Mouse (Mus musculus) liver, adult 2 months (tissue): ENCODE results near the gene Tmem211. TPM values are rescaled to one million over a fixed set of nuclear protein-coding genes. Genes with fewer than 3 reads are reported as not detected.
A peak's percentile ranks its signal among the peaks of the same experiment; 100 is the strongest.

ENCODE experiments used
- DNase-seq: peaks from one replicate; pipeline ENCODE4 v3.0.0-alpha.2; 2011; ENCODE audit warnings: low read depth, low spot score; ENCODE audit errors: extremely low read depth
- H3K27ac ChIP-seq: fragments of 200-500 bp; replicated peaks from 2 replicates; pipeline ENCODE4 v1.5.1; 2012; ENCODE audit warnings: low read depth, mild to moderate bottlenecking, control low read depth, inconsistent platforms, low read length; ENCODE audit not compliant: insufficient read depth
- H3K27me3 ChIP-seq: fragments of 200-500 bp; 2 replicates; pipeline ENCODE4 v1.6.1; 2012; ENCODE audit warnings: mild to moderate bottlenecking, moderate library complexity, low read length, inconsistent platforms; ENCODE audit not compliant: control insufficient read depth, insufficient read depth
- H3K36me3 ChIP-seq: fragments of 200-500 bp; 2 replicates; pipeline ENCODE4 v1.6.1; 2012; ENCODE audit warnings: low read length, inconsistent platforms; ENCODE audit not compliant: control insufficient read depth, insufficient read depth
- H3K4me1 ChIP-seq: fragments of 200-500 bp; 2 replicates; pipeline ENCODE4 v1.6.1; 2011; ENCODE audit warnings: low read length; ENCODE audit not compliant: control insufficient read depth, insufficient read depth
- H3K4me3 ChIP-seq: fragments of 200-500 bp; 2 replicates; pipeline ENCODE4 v1.5.1; 2011; ENCODE audit warnings: low read depth, mild to moderate bottlenecking, control low read depth, low read length, moderate library complexity; ENCODE audit not compliant: insufficient read depth
- H3K79me2 ChIP-seq: fragments of 200-500 bp; 2 replicates; pipeline ENCODE4 v1.6.1; 2012; ENCODE audit warnings: inconsistent platforms, mild to moderate bottlenecking, low read length, moderate library complexity; ENCODE audit not compliant: control insufficient read depth, insufficient read depth
- H3K9ac ChIP-seq: fragments of 200-500 bp; 2 replicates; pipeline ENCODE4 v1.6.1; 2012; ENCODE audit warnings: low read depth, mild to moderate bottlenecking, control low read depth, inconsistent platforms, low read length
- CTCF ChIP-seq: fragments of 200-500 bp; IDR thresholded peaks from 2 replicates; pipeline ENCODE4 v1.5.1; 2011; ENCODE audit warnings: low read depth, low read length, control low read depth
- POLR2A ChIP-seq: fragments of 200-500 bp; IDR thresholded peaks from 2 replicates; pipeline ENCODE4 v1.6.1; 2011; ENCODE audit warnings: low read length, control low read depth; ENCODE audit not compliant: insufficient read depth; ENCODE audit errors: extremely low read depth
- WGBS: fragments of 180-500 bp; shearing (Covaris S2); methylation state at CpG from one replicate; pipeline ENCODE4 v1.1.7; 2018; 5-methylcytosine and 5-hydroxymethylcytosine counted together
- polyA plus RNA-seq: library from polyadenylated mRNA; depleted of rRNA; stranded (reverse); fragments of >200 nt; gene quantifications from 2 replicates; pipeline ENCODE4 v1.2.3, GENCODE M21; 2012
- total RNA-seq: library from RNA; depleted of rRNA; stranded (reverse); fragments of >200 nt; gene quantifications from 2 replicates; pipeline ENCODE4 v1.2.3, GENCODE M21; 2014

Tmem211 gene
- total and polyA plus RNA-seq, 2 experiments = not detected

DNA sequence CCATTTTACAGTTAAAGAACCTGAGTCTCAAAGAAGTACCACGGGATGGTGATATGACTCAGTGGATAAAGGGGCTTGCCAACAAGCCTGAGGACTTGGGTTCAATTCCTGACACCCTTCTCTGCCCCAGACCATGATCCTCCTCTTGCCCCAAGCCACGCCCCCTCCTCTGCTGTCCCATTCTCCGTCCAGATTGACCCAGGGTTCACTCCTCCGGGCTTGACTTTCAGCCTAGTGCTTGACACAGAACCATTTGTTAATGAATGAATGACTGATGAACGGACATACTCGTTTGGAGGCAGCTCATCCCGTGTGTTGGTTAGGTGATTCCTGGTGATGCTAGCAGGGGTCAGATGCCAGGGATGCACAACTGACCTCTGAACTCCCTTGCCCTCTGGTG is 6.8 kb upstream of the Tmem211 start:
- H3K9ac ChIP-seq = no peak overlapping the region
- no peaks in the 10 kb centered on the region for H3K27me3 ChIP-seq
- DNase-seq = peak; percentile 84
- no peaks in the 10 kb centered on the region for H3K36me3 ChIP-seq
- H3K79me2 ChIP-seq = peaks cover 12% of the 10 kb centered on the region
- H3K27ac ChIP-seq = peak overlapping the region; percentile 88
- TF ChIP-seq POLR2A (no peak), CTCF (no peak)
- no peak overlapping the region for H3K4me3 ChIP-seq
- WGBS = 28% methylated on average over 7 of the region's 7 CpGs
- peaks cover 36% of the 10 kb centered on the region for H3K4me1 ChIP-seq

- H3K27ac ChIP-seq = peak overlapping the region; percentile 96
- peaks cover 6% of the 10 kb centered on the region for H3K79me2 ChIP-seq
- under 1% methylated on average over 64 of the region's 64 CpGs for WGBS
- H3K27me3 ChIP-seq = no peaks in the 10 kb centered on the region
- TF ChIP-seq CTCF = no peak
- no peak for TF ChIP-seq POLR2A
- peak overlapping the region; percentile 76 for H3K4me3 ChIP-seq
- peak; percentile 93 for DNase-seq
- no peaks in the 10 kb centered on the region for H3K36me3 ChIP-seq
- peak overlapping the region; percentile 82 for H3K9ac ChIP-seq
- peaks cover 36% of the 10 kb centered on the region for H3K4me1 ChIP-seq
Measured at GRCm38 (mm10) chr5:113220383-113221146, 6.1 kb upstream of the Tmem211 start.

GRCm38 (mm10) chr5:113221147-113221865 is 5.4 kb upstream of the Tmem211 start, which contains the start of gene 2900026A02Rik:
Gene 2900026A02Rik (minus strand): TSS chr5:113221236.
- no peaks in the 10 kb centered on the region for H3K36me3 ChIP-seq
- TF ChIP-seq POLR2A (no peak), CTCF (peak; percentile 87)
- H3K27ac ChIP-seq = peak within 1 kb of the TSS; percentile 96
- WGBS = 16% methylated on average over 60 of the region's 62 CpGs
- peaks cover 29% of the 10 kb centered on the region for H3K4me1 ChIP-seq
- H3K79me2 ChIP-seq = no peaks in the 10 kb centered on the region
- peak within 1 kb of the TSS; percentile 76 for H3K4me3 ChIP-seq
- DNase-seq = no peak
- H3K9ac ChIP-seq = peak within 1 kb of the TSS; percentile 82
- H3K27me3 ChIP-seq = no peaks in the 10 kb centered on the region

- peak; percentile 77 for DNase-seq
- Histone ChIP-seq H3K27me3 (no peaks in the 10 kb centered on the region), H3K4me3 (no peak overlapping the region), H3K9ac (no peak overlapping the region), H3K79me2 (no peaks in the 10 kb centered on the region), H3K36me3 (no peaks in the 10 kb centered on the region), H3K4me1 (peaks cover 13% of the 10 kb centered on the region), H3K27ac (no peak overlapping the region)
- 33% methylated on average over 4 of the region's 4 CpGs for WGBS
- TF ChIP-seq POLR2A (no peak), CTCF (no peak)
Measured at GRCm38 (mm10) chr5:113223888-113224287, 2.8 kb upstream of the Tmem211 start.

DNA sequence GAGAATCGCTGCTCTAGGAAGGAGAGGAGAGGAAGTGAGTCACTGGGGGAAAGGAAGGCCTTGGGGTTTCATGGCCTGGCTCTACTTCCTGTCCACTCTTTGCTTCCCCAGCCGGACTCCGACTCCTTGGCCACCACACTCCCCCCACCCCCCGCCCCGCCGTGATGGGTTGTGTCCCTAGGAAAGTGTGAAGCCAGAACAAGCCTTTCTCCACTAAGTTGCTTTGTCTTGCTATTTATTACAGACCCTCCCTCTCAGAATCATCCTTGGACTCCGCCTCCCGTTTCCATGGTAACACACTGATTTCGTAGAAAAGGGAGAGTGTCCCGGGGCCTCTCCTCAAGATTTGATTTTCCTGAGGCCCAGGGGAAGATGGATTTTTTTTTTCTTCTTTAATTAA is 1.4 kb upstream of the Tmem211 start:
- WGBS = 56% methylated on average over 10 of the region's 10 CpGs
- no peak for DNase-seq

More for the DNA sequence above, 1.4 kb upstream of the Tmem211 start:
- TF ChIP-seq POLR2A (no peak), CTCF (no peak)
- no peaks in the 10 kb centered on the region for H3K79me2 ChIP-seq
- H3K27ac ChIP-seq = no peak overlapping the region
- peaks cover under 1% of the 10 kb centered on the region; the same call in 1 of the 2 replicates for H3K4me1 ChIP-seq
- no peaks in the 10 kb centered on the region for H3K36me3 ChIP-seq
- H3K4me3 ChIP-seq = no peak overlapping the region
- H3K27me3 ChIP-seq = no peaks in the 10 kb centered on the region
- H3K9ac ChIP-seq = no peak overlapping the region
